Mouse (Mus musculus) brain, embryonic 14.5 days (tissue): ENCODE data around the gene Ankfn1. TPM values are rescaled to one million over a fixed set of nuclear protein-coding genes. Genes with fewer than 3 reads are reported as not detected.

Experiments
- DNase-seq: peaks from one replicate; pipeline ENCODE4 v3.0.0-alpha.2; 2011; ENCODE audit warnings: low read depth
- CTCF ChIP-seq: fragments of 200-500 bp; IDR thresholded peaks from 2 replicates; pipeline ENCODE4 v1.5.1; 2012; ENCODE audit warnings: inconsistent platforms, mild to moderate bottlenecking, moderate library complexity, borderline replicate concordance; ENCODE audit not compliant: insufficient read depth, insufficient read length; ENCODE audit errors: extremely low read depth
- POLR2A ChIP-seq: fragments of 200-500 bp; IDR thresholded peaks from 2 replicates; pipeline ENCODE4 v1.6.1; 2012; ENCODE audit warnings: mild to moderate bottlenecking, inconsistent platforms, borderline replicate concordance; ENCODE audit not compliant: poor library complexity, insufficient read depth, insufficient read length, severe bottlenecking; ENCODE audit errors: extremely low read depth
- polyA plus RNA-seq: library from polyadenylated mRNA; depleted of rRNA; stranded (reverse); fragments of >200 nt; gene quantifications from 2 replicates; pipeline ENCODE4 v1.2.3, GENCODE M21; 2012

The Ankfn1 gene
- polyA plus RNA-seq, 1 experiment: 6.5 TPM

- DNase-seq: peak; percentile 77
- TF ChIP-seq CTCF (no peak), POLR2A (no peak)
Measured at GRCm38 (mm10) chr11:89765014-89765769, 12.3 kb downstream of the Ankfn1 start.

GRCm38 (mm10) chr11:89733973-89734693 is 43.3 kb downstream of the Ankfn1 start:
- TF ChIP-seq CTCF (no peak), POLR2A (no peak)
- DNase-seq: no peak

- TF ChIP-seq CTCF: no peak
- TF ChIP-seq POLR2A: no peak
Measured at GRCm38 (mm10) chr11:89733526-89733925, 43.9 kb downstream of the Ankfn1 start.

GRCm38 (mm10) chr11:89720847-89721246 is 56.6 kb downstream of the Ankfn1 start:
- TF ChIP-seq CTCF (peak; percentile 98), POLR2A (no peak)
- DNase-seq: peak; percentile 85

More at GRCm38 (mm10) chr11:89733526-89733925, 43.9 kb downstream of the Ankfn1 start:
- DNase-seq: no peak

GRCm38 (mm10) chr11:89718491-89718982 is 58.9 kb downstream of the Ankfn1 start:
- peak; percentile 82 for DNase-seq
- no peak for TF ChIP-seq POLR2A
- TF ChIP-seq CTCF: no peak

- DNase-seq: no peak
- TF ChIP-seq CTCF: no peak
- no peak for TF ChIP-seq POLR2A
Measured at GRCm38 (mm10) chr11:89716351-89716750, 61.1 kb downstream of the Ankfn1 start.

GRCm38 (mm10) chr11:89708526-89708925 is 68.9 kb downstream of the Ankfn1 start:
- DNase-seq: no peak
- TF ChIP-seq POLR2A: no peak
- no peak for TF ChIP-seq CTCF

GRCm38 (mm10) chr11:89696431-89697403 is 80.7 kb downstream of the Ankfn1 start:
- DNase-seq: peak; percentile 91
- TF ChIP-seq POLR2A: no peak
- no peak for TF ChIP-seq CTCF

GRCm38 (mm10) chr11:89693686-89694085 is 83.8 kb downstream of the Ankfn1 start:
- no peak for DNase-seq
- TF ChIP-seq CTCF (no peak), POLR2A (no peak)

- DNase-seq: no peak
- TF ChIP-seq CTCF: no peak
Measured at GRCm38 (mm10) chr11:89676922-89677321, 100.5 kb downstream of the Ankfn1 start.

- TF ChIP-seq POLR2A: no peak
- TF ChIP-seq CTCF: no peak
- peak; percentile 66 for DNase-seq
Measured at GRCm38 (mm10) chr11:89673916-89674507, 103.4 kb downstream of the Ankfn1 start.

GRCm38 (mm10) chr11:89672510-89673085 is 104.9 kb downstream of the Ankfn1 start:
- no peak for TF ChIP-seq POLR2A
- no peak for TF ChIP-seq CTCF
- no peak for DNase-seq
